Mouse (Mus musculus) gastrocnemius, postnatal 14 days (tissue): ENCODE data around the gene Asf1b. TPM values are rescaled to one million over a fixed set of nuclear protein-coding genes. Genes with fewer than 3 reads are reported as not detected.
"Not testable (repeated sequence)": the region's sequence is repeated elsewhere in the genome, so short reads cannot be mapped to it uniquely, and the experiment has no call there.

ENCODE experiments used
- DNase-seq: peaks from one replicate; pipeline ENCODE4 v3.0.0; 2021; ENCODE audit warnings: mixed read lengths
- intact Hi-C: fragments of 180-260 bp; cut with DNase I; formaldehyde crosslinking; loops from one replicate; pipeline ENCODE4 v1.15.1; 2025; ENCODE audit warnings: low total_unique reads
- total RNA-seq, 2 experiments: library from RNA; stranded (reverse); gene quantifications; 2 replicates each; pipeline ENCODE4 v1.2.3; 2021

Asf1b gene
- total RNA-seq, 2 experiments from 2014 or later, result 2.0 to 3.1 TPM

DNA sequence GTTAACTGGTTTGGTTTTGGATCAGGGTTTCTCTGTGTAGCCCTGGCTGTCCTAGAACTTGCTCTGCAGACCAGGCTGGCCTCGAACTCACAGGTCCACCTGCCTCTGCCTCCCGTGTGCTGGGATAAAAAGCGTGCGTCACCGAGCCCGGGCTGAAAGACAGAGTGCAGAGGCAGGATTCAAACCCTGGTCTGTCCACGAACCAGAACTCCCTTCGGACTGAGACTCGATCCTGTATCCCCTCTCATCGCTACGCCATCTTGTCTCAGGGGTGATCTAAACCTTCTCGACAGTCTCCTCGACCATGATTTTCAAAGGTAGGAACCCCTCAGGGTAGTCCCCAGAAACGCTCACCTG is 580 bp upstream of the Asf1b start:
- no peak for DNase-seq
- intact Hi-C loops, result no loop called here

DNA sequence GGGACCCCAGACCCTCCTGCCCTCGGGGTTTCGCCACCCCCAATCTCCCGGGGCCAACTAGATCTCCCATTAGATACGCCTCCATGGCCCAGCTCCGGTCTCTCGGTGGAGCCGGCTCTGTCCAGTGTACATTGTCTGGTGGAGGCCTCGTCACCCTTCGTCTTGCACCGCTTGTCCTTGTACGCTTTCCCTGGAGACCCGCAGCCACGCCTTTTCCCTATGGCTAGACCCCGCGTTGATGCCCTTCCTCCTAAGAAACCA is 581 bp downstream of the Asf1b start:
- DNase-seq, result no peak
- intact Hi-C loops, result no loop called here

DNA sequence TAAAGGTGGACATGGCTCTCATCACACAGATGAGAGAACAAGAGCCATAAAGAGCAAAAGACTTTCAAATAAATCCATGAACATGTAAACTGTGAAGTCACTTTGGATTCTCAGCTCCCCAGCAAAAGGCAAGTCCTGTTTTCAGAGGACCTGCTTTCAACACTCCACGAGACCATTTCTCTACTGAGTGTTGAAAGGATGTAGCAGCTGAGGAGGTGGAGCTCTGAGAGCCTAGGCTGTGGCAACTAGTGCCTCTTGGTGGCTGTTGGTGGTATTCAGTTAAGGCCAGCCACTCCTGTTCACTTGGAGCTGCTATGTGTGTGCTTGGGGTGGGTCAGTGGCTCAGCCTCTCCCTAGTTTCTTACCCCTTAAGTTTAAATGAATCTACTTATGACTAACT is 1.5 kb downstream of the Asf1b start:
- intact Hi-C loops, result no loop called here
- DNase-seq, result no peak

DNA sequence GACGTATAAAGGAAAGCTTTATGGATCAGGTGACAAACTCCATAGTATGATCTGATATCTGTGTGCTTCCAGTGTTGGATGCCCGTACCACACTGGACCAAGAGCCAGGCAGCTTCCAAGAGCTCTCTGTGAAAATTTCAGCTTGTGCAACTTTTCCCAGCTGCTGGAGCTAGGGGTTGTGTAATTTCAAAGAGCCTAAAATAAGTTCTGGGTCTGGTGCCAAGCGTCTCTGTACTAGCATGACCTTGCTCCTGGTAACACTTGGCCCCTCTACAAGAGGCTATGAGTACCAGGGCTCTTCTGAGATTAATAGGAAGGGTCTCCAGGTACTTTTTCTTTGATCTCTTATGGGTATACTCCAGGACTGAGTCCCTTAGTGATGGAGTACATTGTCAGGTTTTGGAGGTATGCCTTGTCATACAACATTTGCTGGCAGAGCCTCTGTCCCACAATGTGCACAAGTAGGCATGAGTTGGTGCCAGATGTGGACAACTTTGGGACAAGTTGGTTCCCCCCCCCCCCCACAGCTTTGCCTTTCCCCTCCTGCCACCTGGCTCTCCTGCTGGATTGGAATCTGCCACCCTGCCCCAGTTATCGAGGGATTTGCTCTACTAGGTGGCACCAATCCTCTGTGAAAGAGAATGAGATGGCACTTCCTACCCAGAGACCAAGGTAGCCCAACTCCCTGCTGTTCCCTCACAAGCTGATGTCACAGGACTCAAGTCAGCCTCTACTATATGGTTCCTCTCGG is 8.9 kb downstream of the Asf1b start:
- peak; percentile 52 for DNase-seq
- intact Hi-C loops, result no loop called here

DNA sequence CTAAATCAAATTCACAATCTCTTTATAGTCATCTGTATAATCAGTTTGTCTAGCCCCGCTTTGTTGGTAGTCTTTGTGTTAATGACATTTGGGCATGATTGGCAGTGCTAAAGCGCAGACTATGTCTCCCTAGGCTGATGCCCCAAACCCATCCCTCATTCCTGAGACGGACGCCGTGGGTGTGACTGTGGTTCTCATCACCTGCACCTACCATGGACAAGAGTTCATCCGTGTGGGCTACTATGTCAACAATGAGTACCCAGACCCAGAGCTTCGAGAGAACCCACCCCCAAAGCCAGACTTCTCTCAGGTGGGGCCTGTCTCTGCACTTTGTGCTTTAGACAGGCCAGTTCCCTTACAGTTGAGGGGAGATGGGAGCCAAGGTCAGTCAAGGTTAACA is 12.4 kb downstream of the Asf1b start:
- intact Hi-C loops, result no loop called here
- no peak for DNase-seq

DNA sequence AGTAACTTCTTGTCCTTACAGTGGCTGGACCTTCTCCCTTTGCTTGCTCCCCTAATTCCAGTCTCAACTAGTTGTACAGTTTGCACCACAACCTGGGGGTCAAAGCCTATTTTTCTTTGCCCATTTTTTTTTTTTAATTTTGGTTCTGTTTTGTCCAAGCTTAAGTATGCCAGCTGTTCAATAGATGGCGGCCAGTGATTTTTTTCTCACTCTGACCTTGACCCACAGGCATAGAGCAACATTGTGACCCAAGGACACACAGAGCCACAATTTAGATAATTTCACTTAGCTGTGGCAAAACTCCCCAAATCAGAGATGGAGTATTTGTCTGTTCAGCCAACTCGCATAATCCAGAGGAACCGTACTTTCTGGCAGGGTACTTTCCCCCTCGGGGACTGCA is 15.8 kb downstream of the Asf1b start:
- intact Hi-C loops, result no loop called here
- DNase-seq, result no peak

DNA sequence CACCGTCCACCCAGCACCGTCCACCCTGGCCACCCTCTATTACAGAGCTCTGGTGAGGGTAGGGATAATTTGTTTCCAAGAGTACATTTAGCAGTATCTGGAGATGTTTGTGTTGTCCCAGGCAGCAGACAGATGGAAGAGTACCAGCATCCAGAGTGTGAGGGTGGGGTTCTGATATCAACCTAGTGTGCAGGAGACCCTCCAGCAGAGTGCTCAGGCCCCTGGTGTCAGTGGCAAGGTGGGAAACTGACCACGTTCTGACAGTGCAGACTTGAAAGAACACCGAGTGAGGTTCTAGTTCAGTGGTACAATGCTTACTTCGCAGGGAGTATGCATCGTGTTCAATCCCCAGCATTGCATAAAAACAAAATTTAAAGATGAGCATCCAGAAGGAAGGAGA is 16.4 kb downstream of the Asf1b start:
- no peak for DNase-seq
- intact Hi-C loops, result no loop called here

DNA sequence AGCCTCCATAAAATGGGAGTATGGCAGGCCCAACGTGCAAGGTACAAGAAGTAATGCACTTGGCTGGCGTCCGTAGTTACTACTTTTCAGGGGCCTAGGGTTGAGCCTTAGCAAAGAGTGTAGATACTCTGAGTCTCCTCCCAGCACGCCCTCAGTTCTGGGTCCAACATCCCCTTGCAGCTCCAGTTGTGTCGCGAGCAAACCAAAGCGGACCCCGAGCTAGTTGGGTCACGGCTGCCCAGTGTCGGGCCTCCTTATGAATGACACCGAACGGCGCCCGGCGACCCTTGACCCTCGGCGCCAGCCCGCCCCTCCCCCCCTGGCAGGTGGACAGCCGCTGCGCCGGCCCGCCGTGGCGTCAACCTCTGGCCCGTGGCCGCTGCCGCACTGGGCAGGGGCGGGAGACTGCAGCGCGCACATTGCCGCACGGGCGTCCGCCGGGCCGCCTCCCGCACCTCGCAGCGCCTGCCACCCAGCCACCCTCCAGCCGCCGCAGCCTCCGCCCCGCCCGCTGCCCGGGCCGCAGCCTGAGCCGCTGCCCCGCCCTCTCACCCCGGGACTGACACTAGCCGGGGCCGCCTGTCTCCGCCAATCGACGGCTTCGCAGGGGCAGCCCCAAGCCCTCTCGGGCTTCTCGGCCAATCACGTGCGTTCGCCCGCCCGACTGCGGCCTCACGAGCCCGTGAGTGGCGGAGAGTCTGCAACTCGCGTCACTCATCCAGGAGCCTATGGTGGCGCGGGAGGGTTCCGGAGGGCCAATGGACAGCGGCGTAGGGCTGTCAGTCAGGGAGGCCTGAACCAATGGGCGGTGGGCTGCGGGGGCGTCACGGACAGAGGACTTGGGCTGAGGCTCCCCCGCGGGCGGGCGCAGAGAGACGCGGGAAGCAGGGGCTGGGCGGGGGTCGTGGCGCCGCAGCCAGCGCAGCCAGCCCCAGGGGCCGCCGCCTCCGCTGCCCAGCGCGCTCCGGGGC is 17.1 kb downstream of the Asf1b start, which contains the start of gene Prkaca:
Gene Prkaca, plus strand, starts transcription at position 844 of the 971 bp plus-strand sequence.
- intact Hi-C loops, result no loop called here
- DNase-seq, result peak; percentile 99

DNA sequence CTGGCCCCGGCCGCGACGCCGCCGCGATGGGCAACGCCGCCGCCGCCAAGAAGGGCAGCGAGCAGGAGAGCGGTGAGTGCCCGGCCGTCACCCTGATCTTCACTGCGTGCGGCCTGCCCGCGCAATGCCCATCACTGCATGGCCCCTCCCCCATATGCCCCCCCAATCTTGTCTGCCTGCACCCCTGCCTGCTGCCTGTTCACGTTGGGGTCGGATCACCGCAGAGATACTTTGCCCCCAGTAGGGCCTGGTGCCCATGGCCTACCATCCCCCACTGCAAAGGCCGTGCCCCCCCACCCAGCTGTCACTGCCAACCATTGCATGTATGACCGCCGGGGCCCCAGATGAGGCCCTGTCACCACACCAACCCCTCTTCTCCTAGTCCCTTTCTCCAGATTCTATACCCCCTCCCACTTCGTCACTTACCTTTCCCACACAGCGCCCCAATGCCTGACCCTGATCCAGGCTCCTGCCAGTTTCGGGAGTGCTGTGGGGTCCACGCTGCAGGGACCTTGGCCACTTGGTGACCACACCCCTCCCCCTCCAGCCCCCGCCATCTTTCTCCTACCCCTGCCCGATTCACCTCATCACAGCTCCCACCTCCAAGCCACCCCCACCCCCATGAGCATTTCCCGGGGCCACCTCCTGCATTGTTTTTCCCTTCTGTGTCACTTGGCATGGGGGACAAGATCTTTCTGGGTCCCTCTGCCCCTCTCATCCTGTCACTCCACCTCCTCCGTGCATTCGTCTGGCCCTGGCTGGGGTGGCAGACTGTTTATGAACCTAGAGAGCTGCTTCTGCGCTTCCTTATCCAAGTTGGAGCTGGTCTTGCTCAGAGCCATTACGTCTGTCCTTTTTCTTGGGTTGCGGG is 18.1 kb downstream of the Asf1b start:
- no peak for DNase-seq
- intact Hi-C loops, result no loop called here

DNA sequence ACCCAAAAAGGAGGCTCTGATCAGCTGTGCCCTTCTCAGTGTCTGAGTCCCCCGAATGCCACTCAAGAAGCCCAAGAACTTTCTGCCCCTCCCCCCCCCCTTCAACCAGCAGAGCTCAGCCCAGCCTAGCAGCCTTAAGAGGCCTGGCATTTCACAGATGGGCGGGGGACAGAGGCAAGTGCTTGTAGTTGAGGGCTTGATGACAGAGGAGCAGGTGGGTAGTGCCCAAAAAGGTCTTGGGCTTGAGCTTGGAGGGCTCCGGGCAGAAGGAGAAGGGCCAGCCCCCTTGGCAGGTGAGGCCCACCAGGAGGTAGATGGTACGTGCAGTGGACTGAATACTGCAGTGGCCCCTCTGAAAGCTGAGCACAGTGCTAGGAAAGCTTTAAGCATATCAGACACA is 19.2 kb downstream of the Asf1b start:
- no peak for DNase-seq
- intact Hi-C loops, result no loop called here

DNA sequence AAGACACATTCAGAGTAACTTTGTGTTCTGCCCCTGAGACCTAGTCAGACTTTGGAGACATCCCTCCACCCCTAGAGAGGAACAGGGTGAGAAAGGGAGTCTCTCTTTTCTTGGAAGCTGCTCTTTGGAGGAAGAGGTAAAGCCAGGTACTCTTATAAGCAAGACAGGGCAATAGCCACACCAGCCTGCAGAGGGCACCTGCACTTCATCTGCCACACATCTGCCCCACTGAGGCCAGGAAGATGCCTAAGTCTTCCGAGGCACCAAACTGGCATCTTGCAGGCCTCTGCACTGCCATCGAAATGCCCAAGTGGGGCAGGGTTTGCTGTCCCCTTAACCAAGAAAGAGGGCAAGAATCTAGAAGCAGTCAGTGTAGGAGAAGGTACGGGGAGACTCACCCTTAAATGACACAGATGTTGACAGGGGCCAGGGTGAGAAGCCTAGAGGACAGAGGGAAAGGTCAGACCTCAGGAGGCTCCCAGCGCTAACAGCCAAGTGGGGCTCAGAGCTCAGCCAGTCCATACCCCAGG is 20.9 kb downstream of the Asf1b start:
- no peak for DNase-seq
- intact Hi-C loops, result no loop called here

DNA sequence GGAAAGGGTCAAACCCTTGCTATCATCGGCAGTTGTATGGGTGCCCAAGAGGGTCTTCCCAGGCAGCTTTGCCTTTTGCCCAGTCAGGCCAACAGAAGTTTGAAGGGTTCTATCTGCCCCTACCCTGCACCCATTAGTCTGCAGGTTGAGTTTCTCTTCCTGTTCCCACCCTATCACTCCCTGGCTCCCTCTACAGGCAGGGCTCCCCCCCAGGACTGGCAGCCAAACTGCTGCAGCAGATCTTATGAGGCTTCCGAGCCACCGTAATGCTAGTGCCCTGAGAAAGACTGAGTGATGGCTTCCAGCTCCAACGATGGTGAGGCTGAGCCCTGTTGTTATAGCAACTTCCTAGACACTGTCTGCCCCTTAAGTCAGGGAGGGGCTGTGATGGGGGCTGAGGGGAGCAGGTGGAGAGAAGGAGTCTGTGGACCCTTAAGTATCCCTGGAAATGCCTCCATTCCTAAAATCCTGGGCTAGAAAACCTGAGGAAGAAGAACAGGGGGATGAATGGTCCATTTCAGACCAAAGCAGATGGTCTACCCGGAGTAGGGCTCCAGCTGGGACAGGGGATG is 21.6 kb downstream of the Asf1b start:
- DNase-seq, result no peak
- intact Hi-C loops, result no loop called here

DNA sequence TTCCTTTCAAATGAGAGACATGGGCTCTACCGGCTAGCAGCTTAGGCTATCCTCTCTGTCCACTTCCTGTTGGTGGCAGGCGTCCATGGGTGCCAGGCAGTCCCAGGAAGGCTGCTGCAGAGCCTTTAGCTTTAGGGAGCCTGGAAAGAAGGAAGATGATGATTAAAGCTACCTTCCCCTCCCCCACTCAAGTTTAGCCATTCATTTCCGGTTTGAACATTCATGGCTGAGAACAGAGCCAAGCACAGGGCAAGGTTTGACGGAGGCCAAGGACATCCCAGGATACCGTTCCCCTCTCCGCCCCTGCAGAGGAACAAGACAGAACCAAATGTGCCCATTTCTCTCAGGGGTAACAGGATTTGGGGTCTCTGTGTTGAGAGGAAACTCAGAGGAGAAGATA is 22.3 kb downstream of the Asf1b start:
- DNase-seq, result no peak
- intact Hi-C loops, result no loop called here

DNA sequence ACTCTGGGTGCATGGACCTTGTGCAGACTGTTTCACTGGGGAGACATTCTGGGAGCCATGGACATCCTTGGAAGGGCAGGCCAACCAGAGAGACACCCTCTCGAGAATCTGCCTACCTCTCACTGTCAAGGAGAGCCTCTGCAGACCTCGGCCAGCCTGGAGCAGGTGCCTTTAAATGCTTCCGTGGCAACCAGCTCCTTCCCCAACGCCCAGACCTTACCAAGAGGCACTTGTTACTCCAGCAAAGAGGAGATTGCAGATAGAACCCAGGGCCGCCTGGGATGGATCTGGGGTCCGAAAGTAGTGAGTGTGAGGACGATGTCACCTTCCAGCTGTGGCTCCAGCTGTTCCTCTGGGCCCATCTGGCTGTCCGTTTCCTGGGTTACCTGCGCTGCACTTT is 22.9 kb downstream of the Asf1b start:
- DNase-seq, result no peak
- intact Hi-C loops, result no loop called here

DNA sequence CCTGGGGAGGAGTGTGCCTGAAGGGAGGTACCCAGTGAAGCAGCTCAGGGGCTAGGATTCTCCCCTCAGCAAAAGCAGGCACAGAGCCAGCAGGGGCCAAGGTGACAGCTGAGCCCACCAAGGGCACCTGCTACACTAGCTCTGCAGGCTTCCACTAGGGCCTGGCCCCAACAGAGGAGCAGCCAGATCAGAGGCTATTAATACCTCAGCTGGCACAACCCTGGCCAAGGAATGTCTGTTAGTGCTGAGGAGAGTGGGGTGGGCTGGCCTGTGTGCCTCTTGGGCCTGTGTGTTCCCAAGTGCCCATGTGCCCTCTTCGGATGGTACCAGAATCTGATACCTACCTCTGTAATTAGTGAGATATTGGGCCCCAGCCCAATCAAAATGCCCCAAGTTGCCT is 24.9 kb downstream of the Asf1b start:
- intact Hi-C loops, result no loop called here
- peak; percentile 75 for DNase-seq

DNA sequence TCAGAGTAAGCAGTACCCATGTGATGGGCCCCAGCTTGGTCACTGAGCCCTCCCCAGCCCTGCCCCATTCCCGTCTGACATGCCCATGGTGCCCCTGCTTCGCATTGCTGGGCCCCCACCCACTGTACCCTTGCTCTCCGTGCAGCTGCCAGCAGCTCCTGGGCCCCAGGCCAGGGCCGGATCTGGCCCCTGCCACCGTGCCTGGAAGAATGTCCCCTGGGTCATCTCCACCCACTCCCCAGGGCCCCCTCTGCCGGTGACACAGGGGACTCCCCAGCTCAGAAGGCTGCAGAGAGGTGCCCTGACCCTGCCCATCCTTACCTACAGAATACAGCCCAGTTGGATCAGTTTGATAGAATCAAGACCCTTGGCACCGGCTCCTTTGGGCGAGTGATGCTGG is 25.5 kb downstream of the Asf1b start:
- DNase-seq, result peak; percentile 82
- intact Hi-C loops, result no loop called here

DNA sequence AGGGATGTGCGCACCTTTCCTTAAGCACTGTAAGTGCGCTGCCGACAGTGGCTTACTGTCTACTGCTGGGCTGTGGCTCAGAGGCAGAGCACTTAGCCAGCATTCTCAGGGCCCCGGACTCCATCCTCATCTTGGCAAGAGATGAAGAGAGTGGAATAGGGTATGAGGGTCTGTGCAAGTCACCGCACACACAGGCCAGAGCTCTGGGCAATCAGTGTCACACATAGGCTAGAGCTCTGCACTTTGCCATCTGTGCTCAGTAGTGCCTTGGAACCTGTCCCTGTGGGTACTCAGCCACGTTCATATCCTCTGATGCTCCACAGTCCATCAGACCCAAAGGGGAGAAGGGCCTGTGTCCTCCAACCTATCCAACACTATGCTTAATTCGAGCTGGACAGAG is 26.2 kb downstream of the Asf1b start:
- intact Hi-C loops, result no loop called here
- DNase-seq, result no peak

DNA sequence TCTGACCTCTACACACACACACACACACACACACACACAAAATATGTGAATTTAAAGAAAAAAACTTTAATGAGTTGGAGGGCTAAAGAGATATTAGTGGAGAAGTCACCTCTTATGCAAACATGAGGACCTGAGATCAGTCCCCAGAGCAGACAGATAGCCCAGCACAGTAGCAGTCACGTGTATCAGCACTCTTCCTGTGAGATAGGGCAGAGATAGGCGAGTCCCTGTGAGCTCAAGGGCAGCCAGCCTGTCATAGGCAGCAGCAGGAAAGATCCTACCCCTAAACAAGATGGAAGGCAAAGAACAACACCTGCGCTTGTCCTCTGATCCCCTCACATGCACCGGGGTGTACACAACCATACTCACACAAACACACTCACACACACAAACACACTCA is 27.1 kb downstream of the Asf1b start:
- DNase-seq, result no peak
- intact Hi-C loops, result no loop called here

DNA sequence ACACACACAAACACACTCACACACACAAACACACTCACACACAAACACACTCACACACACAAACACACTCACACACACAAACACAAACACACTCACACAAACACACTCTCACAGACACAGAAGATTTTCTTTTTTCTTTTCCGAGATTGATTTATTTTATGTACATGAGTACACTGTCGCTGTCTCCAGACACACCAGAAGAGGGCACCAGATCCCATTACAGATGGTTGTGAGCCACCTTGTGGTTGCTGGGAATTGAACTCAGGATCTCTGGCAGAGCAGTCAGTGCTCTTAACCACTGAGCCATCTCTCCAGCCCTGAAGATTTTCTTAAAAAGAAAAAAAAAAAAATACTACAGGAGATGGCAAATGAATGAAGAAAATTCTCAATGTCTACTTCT is 27.9 kb downstream of the Asf1b start:
- DNase-seq, intact Hi-C loops: not testable (repeated sequence)

DNA sequence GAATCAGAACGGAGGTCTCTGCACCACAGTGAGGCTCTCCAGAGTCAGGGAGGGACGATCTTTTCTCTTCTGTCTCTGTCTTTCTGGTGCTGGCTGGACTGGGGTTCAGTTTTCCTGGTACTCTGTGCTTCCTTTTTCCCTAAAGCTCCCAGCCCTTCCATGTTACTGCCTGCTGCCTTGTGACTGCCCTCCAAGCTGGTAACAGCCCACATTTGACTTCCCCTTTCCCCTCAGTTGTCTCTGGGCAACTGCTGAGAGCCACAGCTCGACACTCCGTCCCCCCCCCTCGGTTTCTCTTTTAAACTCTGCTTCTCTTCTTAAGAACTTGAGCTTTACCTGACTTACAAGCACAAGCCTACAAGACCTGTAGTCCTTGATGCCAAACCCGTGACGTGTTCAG is 33.9 kb downstream of the Asf1b start:
- DNase-seq, result no peak
- intact Hi-C loops, result no loop called here
